Mouse (Mus musculus) neural tube, embryonic 11.5 days (tissue): ENCODE measurements around the gene Mbd3. TPM values are rescaled to one million over a fixed set of nuclear protein-coding genes. Genes with fewer than 3 reads are reported as not detected.
A peak's percentile ranks its signal among the peaks of the same experiment; 100 is the strongest.

Source experiments
- ATAC-seq: fragments of 200-750 bp; cut with Nextera tagmentation; 2 replicates; pipeline ENCODE4 v1.8.0; 2017; ENCODE audit warnings: moderate number of reproducible peaks, mild to moderate bottlenecking, moderate TSS enrichment, moderate library complexity; ENCODE audit not compliant: insufficient read depth, low FRiP score, low TSS enrichment
- DNase-seq: peaks from one replicate; pipeline ENCODE4 v3.0.0-alpha.2; 2015; ENCODE audit warnings: low spot score
- H3K27ac ChIP-seq: fragments of 300-500 bp; sonication (generic); 2 replicates; pipeline ENCODE4 v1.5.1; 2014; ENCODE audit warnings: low read depth, mild to moderate bottlenecking, low read length
- H3K27me3 ChIP-seq: fragments of 300-500 bp; sonication (generic); 2 replicates; pipeline ENCODE4 v1.6.1; 2014; ENCODE audit warnings: mild to moderate bottlenecking, low read length, mixed read lengths; ENCODE audit not compliant: control insufficient read depth, insufficient read depth
- H3K36me3 ChIP-seq: fragments of 300-500 bp; sonication (generic); 2 replicates; pipeline ENCODE4 v1.6.1; 2014; ENCODE audit warnings: mild to moderate bottlenecking, low read length, moderate library complexity, mixed read lengths; ENCODE audit not compliant: control insufficient read depth, insufficient read depth
- H3K4me1 ChIP-seq: fragments of 300-500 bp; sonication (generic); 2 replicates; pipeline ENCODE4 v1.6.1; 2014; ENCODE audit warnings: low read length, mixed read lengths; ENCODE audit not compliant: control insufficient read depth, insufficient read depth
- H3K4me2 ChIP-seq: fragments of 300-500 bp; sonication (generic); 2 replicates; pipeline ENCODE4 v1.6.1; 2014; ENCODE audit warnings: low read depth, mild to moderate bottlenecking, moderate library complexity
- H3K4me3 ChIP-seq: fragments of 300-500 bp; sonication (generic); 2 replicates; pipeline ENCODE4 v1.5.1; 2014; ENCODE audit warnings: low read depth, low read length
- H3K9ac ChIP-seq: fragments of 300-500 bp; sonication (generic); 2 replicates; pipeline ENCODE4 v1.6.1; 2014; ENCODE audit warnings: mild to moderate bottlenecking, low read length
- H3K9me3 ChIP-seq: fragments of 300-500 bp; sonication (generic); 2 replicates; pipeline ENCODE4 v1.6.1; 2016; ENCODE audit warnings: low read length; ENCODE audit not compliant: control insufficient read depth
- WGBS: fragments of 180-500 bp; shearing (Covaris S2); extraction: QIAGEN DNeasy Blood & Tissue Kit; methylation state at CpG from one replicate; pipeline ENCODE4 v1.1.7; 2014; 5-methylcytosine and 5-hydroxymethylcytosine counted together
- polyA plus RNA-seq: library from polyadenylated mRNA; unstranded; fragments of >200 nt; fragmentation: Nextera tagmentation; extraction: Ambion mirVana; gene quantifications from 2 replicates; pipeline ENCODE4 v1.2.1, GENCODE M21; 2014

Mbd3 gene
- polyA plus RNA-seq, 1 experiment from 2014 or later, result 271 TPM

- Histone ChIP-seq H3K4me3 (no peak overlapping the region), H3K4me2 (no peak overlapping the region), H3K9me3 (no peaks in the 10 kb centered on the region), H3K4me1 (no peaks in the 10 kb centered on the region), H3K9ac (no peak overlapping the region), H3K36me3 (no peaks in the 10 kb centered on the region), H3K27me3 (no peaks in the 10 kb centered on the region), H3K27ac (no peak overlapping the region)
- 60% methylated on average over 9 of the region's 9 CpGs for WGBS
- ATAC-seq, result no peak
- no peak for DNase-seq
Measured at GRCm38 (mm10) chr10:80371983-80372382, 27.4 kb downstream of the Mbd3 start.

DNA sequence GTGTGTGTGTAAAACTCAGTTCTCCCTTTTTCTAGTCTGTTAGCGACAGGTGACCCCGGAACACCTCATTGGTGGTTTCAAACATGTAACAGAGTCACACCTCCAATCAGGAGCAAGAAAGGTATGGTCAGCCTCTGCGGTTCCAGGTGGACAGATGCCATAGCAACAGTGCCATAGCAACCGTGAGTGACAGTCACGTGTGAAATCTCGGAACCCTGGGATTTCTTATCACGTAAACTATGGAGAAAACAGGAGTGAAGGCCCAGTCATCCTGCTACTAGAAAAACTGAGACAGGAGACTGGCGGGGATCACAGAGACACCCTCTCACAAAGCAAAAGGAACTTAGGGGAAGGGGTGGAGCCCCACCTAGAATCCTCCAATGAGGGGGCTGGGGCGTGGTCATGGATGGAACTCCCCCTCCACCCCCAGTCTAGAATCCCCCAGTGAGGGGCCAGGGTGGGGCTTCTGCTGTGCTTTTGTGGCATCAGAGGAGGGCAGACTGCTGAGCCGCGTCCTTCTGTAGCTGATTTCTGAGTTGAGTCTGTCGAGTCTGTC lies 27.9 kb downstream of the Mbd3 start:
- peak; percentile 72 for DNase-seq
- Histone ChIP-seq H3K36me3 (no peaks in the 10 kb centered on the region), H3K4me3 (no peak overlapping the region), H3K4me1 (no peaks in the 10 kb centered on the region), H3K9ac (no peak overlapping the region), H3K27me3 (no peaks in the 10 kb centered on the region), H3K4me2 (peak overlapping the region; percentile 17; the same call in 1 of the 2 replicates), H3K27ac (no peak overlapping the region), H3K9me3 (no peaks in the 10 kb centered on the region)
- 4% methylated on average over 12 of the region's 12 CpGs for WGBS
- ATAC-seq, result peak; percentile 71; the same call in 1 of the 2 replicates

DNA sequence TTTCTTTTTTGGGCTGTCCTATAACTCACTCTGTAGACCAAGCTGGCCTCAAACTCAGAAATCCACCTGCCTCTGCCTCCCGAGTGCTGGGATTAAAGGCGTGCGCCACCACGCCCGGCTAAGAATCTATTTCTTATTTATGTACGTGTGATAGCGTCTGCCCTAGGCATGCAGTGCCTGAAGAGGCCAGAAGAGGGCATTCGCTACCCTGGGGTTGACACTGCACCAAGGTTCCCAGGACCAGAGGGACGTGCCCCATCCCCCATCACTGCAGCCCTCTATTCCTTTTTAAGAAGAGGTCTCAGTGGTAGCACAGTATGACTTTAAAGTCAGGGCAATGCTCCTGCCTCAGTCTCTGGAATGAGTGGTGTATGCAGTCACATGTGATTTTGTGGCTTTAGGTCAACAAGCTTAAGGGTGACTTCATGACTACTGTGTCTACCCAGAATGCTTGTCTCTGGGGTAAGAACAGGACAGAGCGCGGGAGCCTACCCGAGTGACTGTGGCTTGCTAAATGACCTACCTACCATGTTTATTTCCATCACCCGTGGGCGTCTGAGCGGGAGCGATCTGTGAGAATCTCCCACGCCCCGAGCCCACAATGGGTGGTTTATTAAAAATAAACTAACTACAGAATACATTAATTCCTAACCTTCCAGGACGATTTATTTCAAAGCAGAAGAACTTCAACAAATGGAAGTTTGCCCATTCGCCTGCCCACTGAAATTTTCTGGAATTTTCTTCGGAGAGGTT lies 29.2 kb downstream of the Mbd3 start:
- no peaks in the 10 kb centered on the region for H3K4me1 ChIP-seq
- H3K27me3 ChIP-seq, result no peaks in the 10 kb centered on the region
- no peak overlapping the region for H3K4me3 ChIP-seq
- no peaks in the 10 kb centered on the region for H3K36me3 ChIP-seq
- no peaks in the 10 kb centered on the region for H3K9me3 ChIP-seq
- no peak overlapping the region for H3K27ac ChIP-seq
- DNase-seq (no peak), ATAC-seq (no peak)
- WGBS, result 84% methylated on average over 21 of the region's 21 CpGs
- no peak overlapping the region for H3K4me2 ChIP-seq
- H3K9ac ChIP-seq, result no peak overlapping the region

DNA sequence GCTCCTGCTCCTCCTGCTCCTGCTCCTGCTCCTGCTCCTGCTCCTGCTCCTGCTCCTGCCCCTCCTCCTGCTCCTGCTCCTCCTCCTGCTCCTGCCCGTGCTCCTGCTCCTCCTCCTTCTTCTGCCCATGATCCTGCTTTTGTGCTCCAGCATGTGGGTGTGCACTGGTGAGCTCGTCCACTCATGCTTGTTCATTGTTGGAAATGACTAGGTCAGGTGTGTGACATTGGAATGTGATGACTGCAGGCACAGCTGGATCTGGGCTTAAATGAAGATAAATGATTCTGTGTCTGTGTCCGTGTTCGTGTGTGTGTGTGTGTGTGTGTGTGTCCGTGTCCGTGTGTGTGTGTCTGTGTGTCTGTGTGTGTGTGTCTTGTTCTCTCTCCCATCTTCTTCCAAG lies 31.0 kb downstream of the Mbd3 start:
- no peaks in the 10 kb centered on the region for H3K36me3 ChIP-seq
- no peaks in the 10 kb centered on the region for H3K9me3 ChIP-seq
- H3K27me3 ChIP-seq, result no peaks in the 10 kb centered on the region
- H3K4me3 ChIP-seq, result no peak overlapping the region
- H3K27ac ChIP-seq, result no peak overlapping the region
- ATAC-seq (no peak), DNase-seq (no peak)
- no peak overlapping the region for H3K4me2 ChIP-seq
- H3K9ac ChIP-seq, result no peak overlapping the region
- 86% methylated on average over 6 of the region's 6 CpGs for WGBS
- no peaks in the 10 kb centered on the region for H3K4me1 ChIP-seq

DNA sequence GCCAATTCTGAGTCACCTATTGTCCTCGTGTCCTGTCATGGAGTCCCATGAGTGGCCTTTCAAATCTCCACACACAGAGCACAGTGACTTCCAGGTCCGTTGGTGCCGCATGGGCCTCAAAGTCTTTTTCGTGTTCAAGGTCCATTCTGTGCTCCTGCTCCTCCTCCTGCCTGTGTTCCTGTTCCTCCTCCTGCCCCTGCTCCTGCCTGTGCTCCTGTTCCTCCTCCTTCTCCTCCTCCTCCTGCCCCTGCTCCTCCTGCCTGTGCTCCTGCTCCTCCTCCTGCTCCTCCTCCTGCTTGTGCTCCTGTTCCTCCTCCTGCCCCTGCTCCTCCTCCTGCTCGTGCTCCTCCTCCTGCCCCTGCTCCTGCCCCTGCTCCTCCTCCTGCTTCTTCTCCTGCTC lies 31.4 kb downstream of the Mbd3 start:
- DNase-seq (no peak), ATAC-seq (no peak)
- no peak overlapping the region for H3K27ac ChIP-seq
- H3K4me1 ChIP-seq, result no peaks in the 10 kb centered on the region
- 71% methylated on average over 5 of the region's 5 CpGs for WGBS
- H3K9me3 ChIP-seq, result no peaks in the 10 kb centered on the region
- H3K4me2 ChIP-seq, result no peak overlapping the region
- H3K27me3 ChIP-seq, result no peaks in the 10 kb centered on the region
- H3K4me3 ChIP-seq, result no peak overlapping the region
- no peaks in the 10 kb centered on the region for H3K36me3 ChIP-seq
- H3K9ac ChIP-seq, result no peak overlapping the region

DNA sequence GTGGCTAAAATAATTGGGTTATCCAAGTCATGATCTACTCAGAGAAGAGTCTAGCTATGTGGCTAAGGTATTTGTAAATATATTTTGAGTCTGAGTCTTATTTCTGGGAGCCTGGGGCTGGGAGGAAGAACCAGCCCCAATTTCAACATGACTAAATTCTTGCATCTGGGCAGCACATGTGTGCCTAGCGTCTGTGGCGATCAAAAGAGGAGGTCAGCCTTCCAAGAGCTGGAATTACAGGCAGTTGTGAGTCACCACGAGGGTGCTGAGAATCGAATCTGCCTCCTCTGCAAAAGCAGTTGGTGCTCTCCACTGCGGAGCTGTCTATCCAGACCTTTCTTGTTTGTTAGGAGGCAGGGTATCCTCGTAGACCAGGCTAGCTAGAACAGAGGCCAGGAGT lies 33.6 kb downstream of the Mbd3 start:
- no peak for DNase-seq
- H3K4me3 ChIP-seq, result no peak overlapping the region
- ATAC-seq, result no peak
- WGBS, result 70% methylated on average over 6 of the region's 6 CpGs
- H3K27me3 ChIP-seq, result no peaks in the 10 kb centered on the region
- H3K9me3 ChIP-seq, result no peaks in the 10 kb centered on the region
- no peak overlapping the region for H3K4me2 ChIP-seq
- no peaks in the 10 kb centered on the region for H3K4me1 ChIP-seq
- H3K36me3 ChIP-seq, result no peaks in the 10 kb centered on the region
- H3K27ac ChIP-seq, result no peak overlapping the region
- no peak overlapping the region for H3K9ac ChIP-seq

DNA sequence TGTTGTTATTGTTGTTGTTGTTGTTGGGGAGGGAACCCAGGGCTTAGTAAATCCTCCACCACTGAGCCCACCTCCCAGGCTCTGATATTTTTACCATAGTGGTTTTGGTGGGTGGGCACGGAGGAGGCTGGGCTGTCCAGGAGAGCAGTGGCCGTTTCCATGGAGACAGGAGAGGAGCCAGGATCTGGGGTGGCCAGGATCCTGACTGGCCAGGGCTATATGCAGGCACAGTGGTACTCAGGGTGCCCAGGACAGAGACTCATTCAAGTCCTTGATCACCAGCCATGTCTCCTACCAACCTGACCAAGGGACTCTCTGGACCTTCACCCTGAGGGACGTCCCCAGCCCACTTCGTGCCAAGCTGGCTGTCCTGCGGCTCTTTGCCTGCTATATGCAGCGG lies 35.6 kb downstream of the Mbd3 start:
- Histone ChIP-seq H3K27ac (no peak overlapping the region), H3K9ac (no peak overlapping the region; the same call in 1 of the 2 replicates), H3K27me3 (peaks cover 8% of the 10 kb centered on the region), H3K9me3 (no peaks in the 10 kb centered on the region), H3K36me3 (no peaks in the 10 kb centered on the region), H3K4me2 (no peak overlapping the region), H3K4me1 (no peaks in the 10 kb centered on the region), H3K4me3 (no peak overlapping the region)
- WGBS, result 48% methylated on average over 6 of the region's 6 CpGs
- DNase-seq, result no peak
- no peak for ATAC-seq

DNA sequence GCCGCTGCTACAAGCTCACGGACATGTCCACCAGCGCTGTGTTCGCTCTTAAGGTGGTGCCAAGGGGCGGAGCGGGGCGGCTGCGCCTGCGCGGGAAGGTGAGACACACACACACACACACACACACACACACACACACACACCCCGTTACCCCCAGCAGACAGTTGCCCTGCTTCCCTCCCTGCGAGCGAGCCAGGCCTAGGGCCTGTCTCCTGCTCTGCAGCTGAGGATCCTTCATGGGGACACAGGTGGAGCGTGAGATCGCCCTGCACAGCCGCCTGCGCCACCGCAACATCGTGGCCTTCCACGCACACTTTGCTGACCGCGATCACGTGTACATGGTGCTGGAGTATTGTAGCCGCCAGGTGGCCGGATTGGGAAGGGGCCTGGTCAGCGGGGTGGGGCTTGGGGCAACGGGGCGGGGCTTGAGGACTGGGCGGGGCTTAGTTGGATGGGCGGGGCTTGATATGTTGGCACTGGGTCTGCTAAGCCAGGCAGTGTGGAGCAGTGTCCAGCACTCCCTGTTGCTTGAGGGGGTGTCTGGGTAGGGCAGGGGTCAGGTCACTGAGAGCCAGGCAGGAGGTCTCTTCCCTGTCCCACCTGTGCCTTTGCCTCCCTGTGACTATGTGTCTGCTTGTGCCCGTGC lies 41.2 kb downstream of the Mbd3 start:
- no peak overlapping the region for H3K4me3 ChIP-seq
- DNase-seq, result no peak
- H3K27me3 ChIP-seq, result peaks cover 59% of the 10 kb centered on the region

More for the DNA sequence above, 41.2 kb downstream of the Mbd3 start:
- 9% methylated on average over 31 of the region's 31 CpGs for WGBS
- Histone ChIP-seq H3K4me1 (0 out of 2 replicates have a peak, but pooled peaks cover 3% of the 10 kb centered on the region), H3K27ac (no peak overlapping the region), H3K9ac (no peak overlapping the region), H3K36me3 (no peaks in the 10 kb centered on the region), H3K4me2 (0 out of 2 replicates have a peak overlapping the region, but pooled peaks have one; percentile 4), H3K9me3 (no peaks in the 10 kb centered on the region)
- no peak for ATAC-seq
